Mouse (Mus musculus): ENCODE data around the gene Gm21985. TPM values are rescaled to one million over a fixed set of nuclear protein-coding genes. Genes with fewer than 3 reads are reported as not detected.

Gene Gm21985
- total RNA-seq (2021): 1 to 10 TPM; 1.8 to 3.2 TPM
- long read RNA-seq, experiment 1: 0 reads
- long read RNA-seq, experiment 2, partial matches to known transcripts: 1 of 3 reads
- long read RNA-seq, experiment 2, other reads (novel, unspliced or antisense): 2 of 3 reads

DNA sequence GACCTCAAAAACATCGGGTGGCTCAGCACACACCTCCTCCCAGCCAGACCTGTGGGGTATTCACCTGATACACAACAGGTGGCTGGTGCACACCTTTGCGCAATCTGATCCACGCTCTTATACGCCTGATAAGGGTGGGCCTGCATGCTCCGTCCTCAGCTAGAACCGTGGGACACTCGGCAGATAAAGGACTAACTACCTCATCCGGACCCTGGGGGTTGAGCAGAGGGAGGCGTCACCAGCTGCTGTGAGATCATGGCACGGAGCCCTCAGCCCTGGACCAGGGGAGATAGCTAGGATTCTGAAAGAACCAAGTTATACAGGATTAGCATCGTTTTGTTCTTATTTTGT lies at the start of gene Gm21985:
Gene Gm21985 (plus strand): TSS at position 73 of the 351 bp plus-strand sequence.
- intact Hi-C loops (cut with DNase I): loop anchor here (5.0 to 10.0 kb wide), 3 partner anchors 69 to 189 kb away; partner anchors contain the start of genes Emc4 and Emc7
- peak; percentile 52 to 61 for DNase-seq (ENCODE audit: low spot score in 2 of 2)

DNA sequence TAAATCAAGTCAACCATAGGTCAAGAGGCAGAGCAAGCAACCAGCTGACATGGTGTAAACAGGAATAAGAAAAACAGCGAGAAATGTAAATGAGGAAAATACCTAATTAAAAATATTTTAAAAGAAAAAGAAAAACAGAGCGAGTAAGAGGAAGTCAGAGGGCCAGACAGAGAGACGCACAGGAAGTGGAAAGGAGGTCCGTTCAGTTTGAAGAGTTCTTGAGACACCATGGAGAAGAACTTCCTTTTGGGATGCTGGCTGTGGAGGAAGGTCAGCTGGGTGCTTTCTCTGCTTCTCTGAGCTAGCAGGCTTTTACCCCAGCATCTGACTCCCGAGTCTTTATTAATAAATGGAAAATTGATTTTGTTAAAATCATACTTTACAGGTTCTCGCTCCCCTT lies 48.5 kb upstream of the Gm21985 start:
- no peak for DNase-seq (ENCODE audit: low spot score in 2 of 2)
- intact Hi-C loops (cut with DNase I): loop anchor here (2.0 to 5.0 kb wide), 2 partner anchors 21 to 1230 kb away; no protein-coding TSS in a partner anchor

DNA sequence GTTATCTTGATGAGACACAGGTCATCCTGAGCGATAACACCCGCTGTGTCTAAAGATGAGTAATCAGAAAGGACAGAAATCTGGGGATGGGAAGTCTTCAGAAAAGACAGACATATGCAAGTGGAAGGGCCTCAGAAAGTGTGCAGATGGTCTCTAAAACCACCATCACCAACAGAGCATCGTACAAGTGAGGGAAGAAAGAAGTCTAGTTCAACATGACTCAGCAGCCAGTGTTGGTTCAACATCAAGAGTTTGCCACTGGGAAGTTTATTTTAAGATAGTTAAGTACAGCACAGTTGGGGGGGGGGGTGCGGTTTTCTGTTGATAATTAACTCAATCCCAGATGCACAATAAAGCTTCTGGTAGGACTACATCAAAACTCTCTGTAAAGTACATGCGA lies 45.2 kb upstream of the Gm21985 start:
- intact Hi-C loops (cut with DNase I): no loop called here
- DNase-seq (ENCODE audit: low spot score in 2 of 2): no peak

GRCm38 (mm10) chr2:112222607-112223006 lies 43.5 kb upstream of the Gm21985 start:
- intact Hi-C loops (cut with DNase I): no loop called here
- DNase-seq (ENCODE audit: low spot score in 2 of 2): no peak

DNA sequence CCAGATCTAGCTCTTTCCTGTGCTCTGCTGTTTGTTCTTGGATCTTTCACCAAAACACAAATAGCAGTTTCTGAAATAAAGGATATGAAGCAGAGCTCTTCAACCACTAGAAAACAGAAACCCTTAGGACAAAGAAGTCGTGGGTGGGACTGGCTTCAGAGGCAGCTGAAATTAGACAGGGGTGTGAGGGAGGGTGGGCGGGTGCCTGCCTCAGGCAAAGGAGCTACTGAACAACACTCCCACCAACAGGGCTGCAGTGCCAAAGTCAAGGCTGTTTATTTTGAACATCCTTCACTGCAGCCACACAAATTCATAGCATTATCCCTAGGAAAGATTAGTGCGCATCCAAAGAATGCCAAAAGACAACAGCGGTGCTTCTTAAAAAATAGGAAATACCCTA lies 41.8 kb upstream of the Gm21985 start:
- DNase-seq (ENCODE audit: low spot score in 2 of 2): peak in 1 of 2 experiments; percentile 53
- intact Hi-C loops (cut with DNase I): no loop called here

GRCm38 (mm10) chr2:112232623-112233022 lies 33.5 kb upstream of the Gm21985 start:
- DNase-seq (ENCODE audit: low spot score in 2 of 2): no peak
- intact Hi-C loops (cut with DNase I): no loop called here

- intact Hi-C loops (cut with DNase I): no loop called here
- no peak for DNase-seq (ENCODE audit: low spot score in 2 of 2)
These were observed 29.5 kb upstream of the Gm21985 start for GRCm38 (mm10) chr2:112236620-112237019.

DNA sequence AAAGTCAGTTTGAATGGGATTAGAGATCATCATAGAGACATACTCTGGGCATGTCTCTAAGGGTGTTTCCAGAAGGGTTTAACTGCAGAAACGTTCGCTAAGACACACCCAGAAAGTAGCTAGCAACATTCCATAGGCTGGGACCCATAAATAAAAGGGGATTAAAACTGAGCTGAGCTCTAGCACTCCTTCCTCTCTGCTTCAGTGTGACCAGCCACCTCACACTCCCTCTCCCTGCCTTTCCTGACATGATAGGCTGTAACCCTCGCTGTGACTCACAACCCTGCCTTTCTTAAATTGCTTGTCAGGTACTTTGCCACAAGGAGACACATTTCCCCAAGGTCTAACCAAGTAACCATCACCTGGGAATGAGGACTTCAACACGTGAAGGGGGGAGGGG lies 28.1 kb upstream of the Gm21985 start:
- DNase-seq (ENCODE audit: low spot score in 2 of 2): no peak
- intact Hi-C loops (cut with DNase I): no loop called here

DNA sequence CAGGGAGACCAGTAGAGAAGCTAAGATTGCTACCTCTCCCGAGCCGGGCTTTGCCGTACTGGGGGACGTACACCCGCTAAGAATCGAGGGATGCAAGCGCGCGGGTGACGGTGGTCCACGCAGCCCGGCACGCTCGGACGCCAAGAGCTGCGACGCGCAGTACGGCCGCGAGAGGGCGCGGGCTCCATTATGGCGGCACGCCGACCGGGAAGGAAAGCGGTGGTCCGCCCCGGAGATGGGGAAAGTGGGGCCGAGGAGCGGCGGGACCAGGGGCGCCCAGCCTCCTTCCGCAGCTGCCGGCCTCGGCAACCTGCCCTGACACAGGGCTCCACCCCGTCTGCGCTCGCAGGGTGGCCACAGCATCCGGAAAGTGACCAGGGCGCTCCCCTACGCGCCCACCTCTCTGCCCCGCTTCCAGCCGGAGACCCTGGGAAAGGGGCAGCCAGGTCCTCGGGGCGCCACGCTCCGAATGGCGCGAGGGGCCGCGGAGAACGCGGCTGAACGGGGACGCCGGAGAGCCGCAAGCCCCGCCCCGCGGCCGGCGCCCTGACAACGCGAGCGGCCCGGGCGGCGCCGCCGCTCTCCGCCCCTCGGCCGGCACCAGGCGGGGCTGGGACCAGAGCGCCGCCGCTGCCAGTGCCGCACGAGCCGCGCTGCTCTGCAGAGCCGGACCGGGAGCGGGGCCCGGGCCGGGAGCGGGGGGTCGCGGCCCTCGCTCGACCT lies 26.7 kb upstream of the Gm21985 start, which contains the start of gene Lpcat4:
Gene Lpcat4 (plus strand): TSS at position 257 of the 723 bp plus-strand sequence.
- intact Hi-C loops (cut with DNase I): no loop called here
- peak; percentile 93 to 94 for DNase-seq (ENCODE audit: low spot score in 2 of 2)

DNA sequence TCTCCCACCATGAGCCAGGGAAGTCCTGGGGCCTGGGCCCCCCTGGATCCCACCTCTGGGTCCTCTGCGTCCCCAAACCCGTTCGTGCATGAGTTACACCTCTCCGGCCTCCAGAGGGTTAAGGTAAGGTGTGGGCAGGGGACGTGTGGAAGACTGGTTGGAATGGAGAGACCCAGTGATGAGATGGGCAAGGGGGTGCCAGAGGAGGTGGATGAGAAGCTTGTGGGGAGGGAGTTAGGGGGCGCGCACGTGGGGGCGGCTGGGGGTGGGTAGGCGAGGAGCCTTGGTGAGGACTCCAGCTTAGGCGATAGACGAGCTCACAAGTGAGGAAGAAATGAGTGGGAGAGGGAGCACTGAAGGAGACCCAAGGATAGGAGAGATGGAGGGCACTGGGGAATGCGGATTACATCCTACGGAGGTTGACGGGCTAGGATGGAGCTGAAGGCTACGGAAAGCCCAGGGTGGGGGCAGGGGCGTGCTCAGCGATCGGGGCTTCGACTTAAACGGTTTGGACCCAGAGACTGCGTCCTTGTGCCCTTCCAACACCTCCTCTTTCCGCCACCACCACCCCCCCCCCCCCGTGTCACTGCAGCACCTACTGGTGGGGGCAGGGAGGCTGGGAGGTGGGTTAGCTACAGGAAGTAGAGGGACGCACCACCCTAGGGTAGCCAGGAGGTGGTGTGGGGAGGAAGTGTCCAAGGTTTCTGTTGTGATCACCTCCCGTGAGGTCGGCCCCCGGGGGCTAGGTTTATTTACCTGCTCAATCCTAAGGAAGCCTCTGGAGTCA lies 26.0 kb upstream of the Gm21985 start:
- DNase-seq (ENCODE audit: low spot score in 2 of 2): peak; percentile 49 to 67
- intact Hi-C loops (cut with DNase I): no loop called here

DNA sequence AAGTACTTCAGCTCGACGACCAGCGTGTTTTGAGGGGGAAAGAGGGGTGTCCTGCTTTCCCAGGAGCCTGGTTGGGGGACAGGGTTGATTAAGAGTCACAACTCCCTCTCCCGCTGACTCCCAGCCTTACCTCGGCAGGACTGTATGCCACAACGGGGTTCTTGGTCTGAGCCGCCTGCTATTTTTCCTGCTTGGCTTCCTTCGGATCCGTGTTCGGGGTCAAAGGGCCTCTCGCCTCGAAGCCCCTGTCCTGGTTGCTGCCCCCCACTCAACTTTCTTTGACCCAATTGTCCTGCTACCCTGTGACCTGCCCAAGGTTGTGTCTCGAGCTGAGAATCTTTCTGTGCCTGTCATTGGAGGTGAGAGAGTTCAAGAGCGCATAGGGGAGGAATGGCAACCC lies 24.3 kb upstream of the Gm21985 start:
- no peak for DNase-seq (ENCODE audit: low spot score in 2 of 2)
- intact Hi-C loops (cut with DNase I): no loop called here

DNA sequence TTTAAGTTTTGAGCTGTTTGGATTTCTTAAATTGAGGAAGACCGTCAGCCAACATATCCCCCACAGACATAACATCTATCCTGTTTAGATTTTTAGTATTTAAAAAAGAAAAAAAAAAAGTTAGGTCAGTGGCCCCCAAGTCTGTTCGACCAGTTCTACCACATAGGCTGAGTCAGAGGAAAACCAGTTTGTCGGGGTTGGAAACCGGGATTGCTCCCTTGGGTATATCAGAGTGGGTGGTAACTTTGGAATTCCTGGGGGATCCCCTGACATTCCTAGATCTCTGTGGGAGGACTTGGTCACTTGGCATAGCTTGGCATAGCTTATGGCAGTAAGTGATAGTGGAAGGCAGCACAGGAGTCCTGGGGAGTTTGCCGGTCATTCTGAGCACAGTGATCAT lies 20.8 kb upstream of the Gm21985 start:
- intact Hi-C loops (cut with DNase I): no loop called here
- no peak for DNase-seq (ENCODE audit: low spot score in 2 of 2)

- DNase-seq (ENCODE audit: low spot score in 2 of 2): no peak
- intact Hi-C loops (cut with DNase I): no loop called here
These were observed 19.9 kb upstream of the Gm21985 start for GRCm38 (mm10) chr2:112246193-112246592.

GRCm38 (mm10) chr2:112247323-112247722 lies 18.8 kb upstream of the Gm21985 start:
- intact Hi-C loops (cut with DNase I): no loop called here
- DNase-seq (ENCODE audit: low spot score in 2 of 2): no peak

- intact Hi-C loops (cut with DNase I): no loop called here
- peak in 1 of 2 experiments; percentile 61 for DNase-seq (ENCODE audit: low spot score in 2 of 2)
These were observed 16.2 kb upstream of the Gm21985 start for GRCm38 (mm10) chr2:112249780-112250453.

DNA sequence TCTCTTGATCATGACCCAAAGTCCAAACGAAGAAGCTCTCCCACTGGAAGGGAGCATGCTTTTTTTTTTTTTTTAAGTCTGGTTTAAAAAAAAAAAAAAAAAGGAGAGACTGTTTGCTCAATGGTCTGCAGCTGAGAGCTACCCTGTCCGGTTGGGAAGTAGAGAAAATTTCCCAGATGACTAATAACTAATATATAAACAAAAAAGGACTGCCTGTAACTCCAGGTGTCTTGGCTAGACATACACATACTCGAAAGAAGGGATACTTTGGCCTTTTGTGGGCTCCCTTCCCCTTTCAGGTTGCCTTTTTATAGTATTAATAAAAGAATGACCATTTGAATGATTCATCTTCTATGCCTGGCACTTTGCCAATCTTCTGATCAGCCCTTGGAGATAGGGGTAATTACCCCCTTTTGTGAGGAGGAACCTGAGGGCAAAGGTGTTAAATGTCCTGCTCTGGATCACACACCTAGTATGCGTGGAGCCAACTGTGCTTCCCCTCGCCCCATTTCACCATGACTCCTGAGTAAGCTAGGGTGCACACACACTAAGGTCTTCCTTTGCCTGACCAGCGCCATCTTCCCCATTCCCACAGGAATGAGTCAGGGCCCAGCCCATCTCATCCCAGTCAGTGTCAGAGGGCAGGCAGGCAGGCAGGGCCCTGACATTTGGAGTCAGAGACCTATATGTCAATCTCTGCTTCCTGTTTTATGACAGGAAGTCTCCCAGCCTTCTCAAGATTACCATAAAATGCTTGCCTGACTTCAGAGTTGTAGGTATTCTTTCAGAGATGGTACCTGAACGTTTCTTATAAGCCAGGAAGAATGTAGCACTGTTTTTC lies 11.2 kb upstream of the Gm21985 start:
- intact Hi-C loops (cut with DNase I): no loop called here
- no peak for DNase-seq (ENCODE audit: low spot score in 2 of 2)

GRCm38 (mm10) chr2:112259241-112259962 lies 6.7 kb upstream of the Gm21985 start, which contains the start of gene Nutm1:
TSS of gene Nutm1 (minus strand) at chr2:112259291.
- DNase-seq (ENCODE audit: low spot score in 2 of 2): no peak
- intact Hi-C loops (cut with DNase I): no loop called here

All from left cerebral cortex, postnatal 14 days (tissue).